Mouse (Mus musculus) midbrain, embryonic 11.5 days (tissue): ENCODE measurements at regions not wholly inside any gene's neighbourhood (a gene's known extent, or its start where the extent isn't known, plus 50 kb on each side); places are given as distances from the start of the nearest gene placed in this dataset.

ENCODE experiments used
- ATAC-seq: fragments of 200-750 bp; cut with Nextera tagmentation; 2 replicates; pipeline ENCODE4 v1.8.0; 2017; ENCODE audit warnings: moderate TSS enrichment, moderate library complexity; ENCODE audit not compliant: low FRiP score
- DNase-seq: peaks from one replicate; pipeline ENCODE4 v3.0.0; 2015; ENCODE audit warnings: low spot score; ENCODE audit errors: missing footprints
- H3K27ac ChIP-seq: fragments of 300-500 bp; sonication (generic); 2 replicates; pipeline ENCODE4 v1.5.1; 2014; ENCODE audit warnings: low read depth, low read length
- H3K27me3 ChIP-seq: fragments of 300-500 bp; sonication (generic); 2 replicates; pipeline ENCODE4 v1.6.1; 2014; ENCODE audit warnings: mild to moderate bottlenecking, low read length, moderate library complexity, mixed read lengths; ENCODE audit not compliant: control insufficient read depth, insufficient read depth
- H3K36me3 ChIP-seq: fragments of 300-500 bp; sonication (generic); 2 replicates; pipeline ENCODE4 v1.6.1; 2014; ENCODE audit warnings: mild to moderate bottlenecking, low read length, moderate library complexity, mixed read lengths; ENCODE audit not compliant: control insufficient read depth, insufficient read depth
- H3K4me1 ChIP-seq: fragments of 300-500 bp; sonication (generic); 2 replicates; pipeline ENCODE4 v1.6.1; 2014; ENCODE audit warnings: low read length; ENCODE audit not compliant: control insufficient read depth, insufficient read depth
- H3K4me2 ChIP-seq: fragments of 300-500 bp; sonication (generic); 2 replicates; pipeline ENCODE4 v1.6.1; 2014; ENCODE audit warnings: mild to moderate bottlenecking, moderate library complexity
- H3K4me3 ChIP-seq: fragments of 300-500 bp; sonication (generic); 2 replicates; pipeline ENCODE4 v1.5.1; 2014; ENCODE audit warnings: low read depth, low read length
- H3K9ac ChIP-seq: fragments of 300-500 bp; sonication (generic); 2 replicates; pipeline ENCODE4 v1.6.1; 2014; ENCODE audit warnings: low read length
- H3K9me3 ChIP-seq: fragments of 300-500 bp; sonication (generic); 2 replicates; pipeline ENCODE4 v1.6.1; 2016; ENCODE audit warnings: low read length; ENCODE audit not compliant: control insufficient read depth
- WGBS: fragments of 180-500 bp; shearing (Covaris S2); extraction: QIAGEN DNeasy Blood & Tissue Kit; methylation state at CpG from one replicate; pipeline ENCODE4 v1.1.7; 2014; 5-methylcytosine and 5-hydroxymethylcytosine counted together

GRCm38 (mm10) chr1:14570562-14570981, 1522.6 kb downstream of the 4930444P10Rik start:
- ATAC-seq = 0 out of 2 replicates have a peak, but pooled peaks have one; percentile 42
- H3K4me3 ChIP-seq = no peak overlapping the region
- H3K36me3 ChIP-seq = no peaks in the 10 kb centered on the region
- H3K9me3 ChIP-seq = no peaks in the 10 kb centered on the region
- DNase-seq = no peak
- H3K4me2 ChIP-seq = no peak overlapping the region
- H3K9ac ChIP-seq = no peak overlapping the region
- H3K4me1 ChIP-seq = no peaks in the 10 kb centered on the region
- no peaks in the 10 kb centered on the region for H3K27me3 ChIP-seq
- no peak overlapping the region for H3K27ac ChIP-seq
- WGBS = 48% methylated on average over 5 of the region's 5 CpGs

DNA sequence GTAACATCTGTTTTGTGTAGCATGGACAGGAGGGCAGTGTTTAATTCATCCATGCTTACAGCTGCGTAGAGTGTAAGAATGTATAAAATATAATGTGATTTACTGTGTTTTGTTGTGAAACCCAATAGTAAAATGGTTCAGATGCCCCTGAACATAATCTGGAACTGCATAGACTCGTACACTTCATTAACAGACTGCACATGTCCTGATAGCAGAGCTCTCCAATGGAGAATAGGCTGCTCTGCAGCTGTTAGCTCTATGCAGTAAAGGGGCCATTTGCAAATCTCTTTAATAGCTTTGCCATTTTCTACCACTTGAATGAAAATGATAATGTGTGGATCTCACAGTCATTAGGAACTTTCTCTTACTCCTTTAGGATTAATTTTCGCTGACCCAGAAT, 1523.0 kb downstream of the 4930444P10Rik start:
- no peaks in the 10 kb centered on the region for H3K4me1 ChIP-seq
- H3K9ac ChIP-seq = no peak overlapping the region
- WGBS = 84% methylated on average over 3 of the region's 3 CpGs
- no peak overlapping the region for H3K4me3 ChIP-seq
- no peak overlapping the region for H3K4me2 ChIP-seq
- ATAC-seq (no peak), DNase-seq (no peak)
- no peaks in the 10 kb centered on the region for H3K36me3 ChIP-seq
- H3K27me3 ChIP-seq = no peaks in the 10 kb centered on the region
- H3K27ac ChIP-seq = no peak overlapping the region
- H3K9me3 ChIP-seq = no peaks in the 10 kb centered on the region

GRCm38 (mm10) chr1:14567006-14567405, 1526.1 kb downstream of the 4930444P10Rik start:
- no peaks in the 10 kb centered on the region for H3K36me3 ChIP-seq
- H3K4me3 ChIP-seq = no peak overlapping the region
- WGBS = 77% methylated on average over 4 of the region's 4 CpGs
- H3K9me3 ChIP-seq = no peaks in the 10 kb centered on the region
- no peak overlapping the region for H3K9ac ChIP-seq
- ATAC-seq = no peak
- DNase-seq = no peak
- no peak overlapping the region for H3K4me2 ChIP-seq
- H3K4me1 ChIP-seq = no peaks in the 10 kb centered on the region
- H3K27ac ChIP-seq = no peak overlapping the region
- H3K27me3 ChIP-seq = no peaks in the 10 kb centered on the region

- Histone ChIP-seq H3K27me3 (no peaks in the 10 kb centered on the region), H3K27ac (no peak overlapping the region), H3K4me2 (no peak overlapping the region), H3K4me3 (no peak overlapping the region), H3K9me3 (no peaks in the 10 kb centered on the region), H3K36me3 (no peaks in the 10 kb centered on the region), H3K4me1 (no peaks in the 10 kb centered on the region), H3K9ac (no peak overlapping the region)
- DNase-seq (no peak), ATAC-seq (no peak)
- 61% methylated on average over 1 of the region's 1 CpGs for WGBS
These were observed 1526.7 kb downstream of the 4930444P10Rik start for GRCm38 (mm10) chr1:14566386-14566785.
